Mouse (Mus musculus) heart, postnatal 25 days (tissue): ENCODE results near the gene Rcsd1. TPM values are rescaled to one million over a fixed set of nuclear protein-coding genes. Genes with fewer than 3 reads are reported as not detected.

Experiments used
- DNase-seq: peaks from one replicate; pipeline ENCODE4 v3.0.0; 2022; ENCODE audit warnings: low spot score
- intact Hi-C: fragments of 180-260 bp; cut with DNase I; formaldehyde crosslinking; loops from one replicate; pipeline ENCODE4 v1.15.1; 2025
- total RNA-seq, 2 experiments: library from RNA; stranded (reverse); gene quantifications; 2 replicates each; pipeline ENCODE4 v1.2.3; 2021

Gene Rcsd1
- total RNA-seq, 2 experiments from 2014 or later, result 79.6 to 81.5 TPM

DNA sequence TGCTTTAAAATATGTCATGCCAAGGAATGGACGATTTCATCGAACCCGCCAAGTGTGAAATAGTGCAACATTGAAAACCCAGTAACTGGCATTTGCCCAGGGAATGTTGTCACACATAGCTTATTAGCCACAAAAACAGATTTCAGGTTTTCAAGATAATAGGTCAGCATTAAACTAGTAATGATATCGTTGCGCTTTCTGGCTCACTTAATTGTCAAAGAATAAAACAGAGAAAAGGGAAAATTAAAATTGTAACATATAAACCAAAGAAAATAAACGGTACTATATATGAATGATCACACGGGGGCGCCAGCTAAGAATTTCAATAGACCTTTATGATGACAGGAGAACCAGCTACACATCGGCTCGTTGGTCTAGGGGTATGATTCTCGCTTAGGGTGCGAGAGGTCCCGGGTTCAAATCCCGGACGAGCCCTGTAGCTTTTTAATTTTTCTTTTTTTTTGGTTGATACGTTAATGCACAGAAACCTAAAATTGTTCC, 68.2 kb downstream of the Rcsd1 start:
- intact Hi-C loops, result loop anchor here (5.0 kb wide), 1 partner anchor 184 kb away; no protein-coding TSS in a partner anchor

GRCm38 (mm10) chr1:165636289-165636688, 73.3 kb downstream of the Rcsd1 start:
- no peak for DNase-seq
- intact Hi-C loops, result no loop called here

More for the DNA sequence above, 68.2 kb downstream of the Rcsd1 start:
- DNase-seq, result peak; percentile 56

GRCm38 (mm10) chr1:165635055-165635897, 74.3 kb downstream of the Rcsd1 start:
- no peak for DNase-seq
- intact Hi-C loops, result loop anchor here (2.0 kb wide), 1 partner anchor 52 kb away; no protein-coding TSS in a partner anchor

- intact Hi-C loops, result loop anchor here (2.0 kb wide), 1 partner anchor 52 kb away; no protein-coding TSS in a partner anchor
Observed at GRCm38 (mm10) chr1:165634151-165634884, 75.2 kb downstream of the Rcsd1 start, which contains the start of gene Mpzl1. TSS of gene Mpzl1 (minus strand) at chr1:165634538.

GRCm38 (mm10) chr1:165633345-165633744, 76.2 kb downstream of the Rcsd1 start:
- DNase-seq, result no peak
- intact Hi-C loops, result no loop called here

More at GRCm38 (mm10) chr1:165634151-165634884, 75.2 kb downstream of the Rcsd1 start, which contains the start of gene Mpzl1:
- DNase-seq, result peak; percentile 98

GRCm38 (mm10) chr1:165631136-165631535, 78.4 kb downstream of the Rcsd1 start:
- no peak for DNase-seq
- intact Hi-C loops, result no loop called here

- intact Hi-C loops, result no loop called here
Observed at GRCm38 (mm10) chr1:165629975-165630374, 79.6 kb downstream of the Rcsd1 start.

GRCm38 (mm10) chr1:165628603-165629002, 81.0 kb downstream of the Rcsd1 start:
- no peak for DNase-seq
- intact Hi-C loops, result no loop called here

More at GRCm38 (mm10) chr1:165629975-165630374, 79.6 kb downstream of the Rcsd1 start:
- no peak for DNase-seq

- DNase-seq, result no peak
- intact Hi-C loops, result no loop called here
Observed at GRCm38 (mm10) chr1:165625896-165626295, 83.7 kb downstream of the Rcsd1 start.

GRCm38 (mm10) chr1:165625058-165625457, 84.5 kb downstream of the Rcsd1 start:
- intact Hi-C loops, result no loop called here
- no peak for DNase-seq

DNA sequence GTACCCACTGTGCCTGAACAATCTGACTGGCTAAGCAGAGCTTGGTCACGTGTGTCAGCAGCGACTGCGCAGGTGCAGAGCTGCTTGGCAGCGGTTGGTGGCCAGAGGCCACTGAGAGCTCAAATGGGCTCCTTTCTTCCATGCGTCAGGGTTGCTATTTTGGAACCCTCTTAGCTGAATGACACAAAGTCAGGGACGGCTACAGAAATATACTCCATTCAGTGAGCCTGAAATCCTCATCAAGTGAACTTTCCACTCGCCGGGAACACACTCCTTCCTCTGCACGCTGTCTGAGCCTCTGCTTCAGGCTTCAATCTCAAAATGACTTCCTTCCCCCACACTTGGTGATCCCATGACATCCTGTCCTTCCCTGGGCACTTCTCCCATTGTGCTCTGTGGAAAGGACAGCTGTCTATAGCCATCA, 91.3 kb downstream of the Rcsd1 start:
- peak; percentile 58 for DNase-seq
- intact Hi-C loops, result no loop called here

- intact Hi-C loops, result no loop called here
- DNase-seq, result peak; percentile 14
Observed at GRCm38 (mm10) chr1:165617166-165617891, 92.2 kb downstream of the Rcsd1 start.

DNA sequence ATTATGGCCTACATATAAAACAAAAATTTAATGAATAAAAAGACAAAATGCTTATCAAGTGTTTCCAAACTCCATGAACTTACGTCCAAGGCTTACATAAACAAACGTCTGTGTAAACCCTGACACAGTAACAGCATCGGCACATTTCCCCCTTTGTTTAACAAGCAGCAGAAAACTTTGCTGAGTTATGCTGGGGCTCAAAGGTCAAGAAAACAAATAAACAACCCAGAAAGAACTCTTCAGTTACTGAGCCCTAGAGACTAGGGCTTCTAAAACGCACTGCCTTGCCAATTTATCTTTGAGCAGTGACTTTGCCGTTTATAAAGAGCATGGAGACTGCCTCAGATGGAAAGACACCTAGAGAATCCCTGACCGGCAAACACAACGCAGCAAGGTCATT, 92.9 kb downstream of the Rcsd1 start:
- DNase-seq, result no peak
- intact Hi-C loops, result no loop called here

- no peak for DNase-seq
- intact Hi-C loops, result no loop called here
Observed at GRCm38 (mm10) chr1:165614793-165615192, 94.8 kb downstream of the Rcsd1 start.

GRCm38 (mm10) chr1:165613926-165614325, 95.6 kb downstream of the Rcsd1 start:
- intact Hi-C loops, result loop anchor here (2.0 kb wide), 1 partner anchor 23 kb away; no protein-coding TSS in a partner anchor
- no peak for DNase-seq

GRCm38 (mm10) chr1:165612714-165613113, 96.8 kb downstream of the Rcsd1 start:
- DNase-seq, result no peak
- intact Hi-C loops, result loop anchor here (2.0 kb wide), 1 partner anchor 22 kb away; no protein-coding TSS in a partner anchor

- no peak for DNase-seq
- intact Hi-C loops, result no loop called here
Observed at GRCm38 (mm10) chr1:165610321-165610999, 99.1 kb downstream of the Rcsd1 start.

DNA sequence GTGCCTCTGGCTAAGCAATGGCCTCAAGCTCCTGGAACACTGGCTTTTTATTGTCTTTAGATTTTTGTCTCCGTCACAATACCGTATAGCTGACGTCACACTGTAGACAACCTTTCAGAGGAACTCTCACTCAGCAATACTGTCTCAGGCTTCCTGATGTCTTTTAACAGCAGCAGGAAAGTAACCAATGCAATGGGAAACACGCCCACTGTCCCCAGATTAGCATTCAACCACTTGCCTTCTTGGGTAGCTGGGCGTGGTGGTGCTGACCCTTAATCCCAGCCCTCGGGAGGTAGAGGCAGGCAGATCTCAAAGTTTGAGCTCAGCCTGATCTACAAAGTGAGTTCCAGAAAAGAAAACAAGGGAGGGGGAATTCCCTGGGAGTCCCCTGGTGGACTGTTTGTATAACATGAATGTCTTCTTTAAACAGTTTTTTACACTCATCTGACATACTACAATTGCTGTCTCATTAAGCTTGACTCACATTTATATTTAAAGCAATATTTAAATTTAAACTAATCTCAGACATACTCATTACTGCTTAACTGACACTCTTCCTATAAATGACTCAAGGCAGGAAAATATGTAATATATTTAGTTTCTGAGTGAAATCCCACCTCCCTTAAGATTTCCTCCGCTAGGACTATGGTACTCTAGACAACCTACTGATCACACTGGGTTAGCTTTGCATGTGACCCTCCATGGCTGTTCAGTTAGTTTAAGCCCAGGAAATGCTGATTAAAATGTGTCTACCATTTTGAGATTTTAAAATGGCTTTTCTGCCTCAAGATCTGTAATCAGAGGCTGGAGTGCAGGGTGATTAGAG, 99.8 kb downstream of the Rcsd1 start:
- no peak for DNase-seq
- intact Hi-C loops, result no loop called here
